Mouse (Mus musculus) bone marrow, adult 2 months (tissue): ENCODE measurements around the gene Fgfr2. TPM values are rescaled to one million over a fixed set of nuclear protein-coding genes. Genes with fewer than 3 reads are reported as not detected.

Experiments
- H3K27ac ChIP-seq: fragments of 200-500 bp; 2 replicates; pipeline ENCODE4 v1.5.1; 2012; ENCODE audit warnings: low read depth, mild to moderate bottlenecking, control low read depth, inconsistent platforms, low read length; ENCODE audit not compliant: control insufficient read depth, poor library complexity, insufficient read depth
- H3K4me1 ChIP-seq: fragments of 200-500 bp; 2 replicates; pipeline ENCODE4 v1.6.1; 2011; ENCODE audit warnings: low read length; ENCODE audit not compliant: control insufficient read depth, insufficient read depth
- H3K4me3 ChIP-seq: fragments of 200-500 bp; replicated peaks from 2 replicates; pipeline ENCODE3; 2011; ENCODE audit warnings: mild to moderate bottlenecking, low read depth, low read length, control low read depth; ENCODE audit not compliant: control insufficient read depth
- CTCF ChIP-seq: fragments of 200-500 bp; IDR thresholded peaks from 2 replicates; pipeline ENCODE4 v1.5.1; 2011; ENCODE audit warnings: low read length, control low read depth; ENCODE audit not compliant: control insufficient read depth, insufficient read depth
- POLR2A ChIP-seq: fragments of 200-500 bp; IDR thresholded peaks from 2 replicates; pipeline ENCODE4 v1.6.1; 2011; ENCODE audit warnings: low read depth, mild to moderate bottlenecking, control low read depth, low read length, borderline replicate concordance; ENCODE audit not compliant: control insufficient read depth
- WGBS: fragments of 180-500 bp; shearing (Covaris S2); methylation state at CpG from one replicate; pipeline ENCODE4 v1.1.7; 2018; 5-methylcytosine and 5-hydroxymethylcytosine counted together
- polyA plus RNA-seq: library from polyadenylated mRNA; stranded (reverse); fragments of >200 nt; gene quantifications from 2 replicates; pipeline ENCODE4 v1.2.4, GENCODE M21; 2011; ENCODE audit warnings: low replicate concordance; ENCODE audit not compliant: missing spikeins, insufficient read depth, insufficient read length

Fgfr2 gene
- polyA plus RNA-seq, 1 experiment, result 8.2 TPM

DNA sequence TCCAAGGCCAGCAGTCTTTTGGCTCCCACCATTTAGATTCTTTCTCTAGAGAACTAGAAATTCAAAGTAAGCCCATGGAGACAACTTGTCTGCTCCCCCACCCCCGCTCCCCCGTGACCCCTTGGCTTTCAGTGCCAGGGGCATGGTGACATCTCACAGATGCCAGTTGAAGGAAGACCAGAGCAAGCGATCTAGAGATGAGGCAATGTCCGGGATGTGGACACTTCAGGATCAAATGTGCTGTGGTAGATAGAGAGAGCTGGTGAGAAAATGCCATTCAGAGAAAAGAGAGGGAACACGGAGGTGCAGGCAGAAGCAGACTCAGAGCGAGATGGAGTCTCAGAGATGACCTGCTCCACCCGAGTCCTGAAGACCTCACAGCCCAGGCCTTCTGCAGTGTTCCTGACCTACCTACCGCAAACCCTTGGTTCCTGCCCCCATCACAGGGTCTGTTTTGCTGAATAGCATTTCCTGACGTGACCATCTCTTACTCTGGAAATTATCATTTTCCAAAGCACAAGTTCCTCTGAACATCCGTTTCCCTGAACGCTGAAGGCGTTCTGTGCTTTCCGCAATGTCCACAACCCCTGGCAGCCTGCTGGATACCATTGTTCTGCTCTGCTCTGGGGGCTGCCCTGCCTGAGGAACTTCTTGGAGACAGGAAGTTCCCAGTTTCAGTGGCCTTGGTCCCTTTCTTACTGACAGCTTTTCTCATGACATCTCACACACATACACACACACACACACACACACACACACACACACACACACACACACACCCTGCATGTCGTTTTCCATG lies 783.9 kb downstream of the Fgfr2 start:
- no peak overlapping the region for H3K27ac ChIP-seq
- H3K4me3 ChIP-seq, result no peak overlapping the region
- TF ChIP-seq POLR2A (no peak), CTCF (no peak)
- H3K4me1 ChIP-seq, result peaks cover 8% of the 10 kb centered on the region
- 55% methylated on average over 14 of the region's 14 CpGs for WGBS

- Histone ChIP-seq H3K27ac (no peak overlapping the region), H3K4me3 (no peak overlapping the region), H3K4me1 (peaks cover 8% of the 10 kb centered on the region)
- TF ChIP-seq POLR2A (no peak), CTCF (no peak)
- 64% methylated on average over 6 of the region's 6 CpGs for WGBS
These were observed 784.8 kb downstream of the Fgfr2 start for GRCm38 (mm10) chr7:132338350-132338749.

DNA sequence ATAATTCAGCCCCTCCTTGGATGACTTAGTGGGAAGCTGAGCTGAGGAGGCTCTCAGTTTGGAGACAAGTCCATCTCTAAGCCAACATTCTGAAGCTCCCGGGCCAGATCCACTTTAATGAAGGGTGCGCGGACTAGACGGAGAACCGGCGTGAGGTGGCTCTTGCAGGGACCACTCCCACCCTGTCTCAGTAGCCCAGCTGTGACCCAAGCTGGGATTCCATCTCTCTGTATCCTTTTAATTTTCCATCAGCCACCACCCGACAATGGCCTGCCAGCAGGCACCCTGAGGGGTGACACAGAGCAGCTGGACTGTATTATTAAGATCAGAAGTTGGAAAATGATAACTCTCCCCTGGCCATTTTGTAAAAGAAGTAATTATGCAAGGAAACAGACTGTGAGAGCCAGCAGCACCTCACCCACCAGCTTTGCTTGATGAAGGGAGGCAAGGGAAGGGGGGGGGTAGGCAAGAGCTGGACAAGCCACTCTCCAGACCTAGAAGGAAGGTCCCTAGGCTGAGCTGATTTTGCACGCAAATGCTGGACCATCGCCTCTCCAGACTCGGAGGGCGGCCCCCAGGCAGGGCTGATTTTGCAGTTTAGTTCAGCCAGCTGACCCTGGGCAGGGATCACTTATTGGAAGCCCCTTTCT lies 785.8 kb downstream of the Fgfr2 start:
- no peak overlapping the region for H3K27ac ChIP-seq
- no peak overlapping the region for H3K4me3 ChIP-seq
- peaks cover 10% of the 10 kb centered on the region for H3K4me1 ChIP-seq
- WGBS, result 87% methylated on average over 11 of the region's 11 CpGs
- TF ChIP-seq CTCF (no peak), POLR2A (no peak)

DNA sequence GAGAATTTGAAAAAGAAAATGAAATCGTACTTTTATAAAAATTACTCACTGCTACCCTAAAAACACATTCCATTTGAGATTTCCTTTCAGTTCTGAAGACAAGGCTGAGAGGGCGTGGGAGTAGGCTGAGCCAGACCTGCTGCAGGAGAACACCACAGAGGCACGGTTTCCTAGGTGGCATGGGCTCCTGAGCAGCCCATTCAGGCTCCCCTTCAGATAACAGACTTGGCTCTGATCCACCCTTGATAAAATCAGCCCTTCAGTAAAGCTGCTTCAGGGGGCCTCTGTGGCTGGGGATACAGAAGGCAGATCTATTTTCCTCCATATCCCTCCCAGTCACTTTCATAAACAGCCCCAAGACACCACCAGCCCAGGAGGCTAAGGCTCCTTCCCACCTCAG lies 786.4 kb downstream of the Fgfr2 start:
- WGBS, result 26% methylated on average over 3 of the region's 3 CpGs
- Histone ChIP-seq H3K4me1 (peaks cover 10% of the 10 kb centered on the region), H3K4me3 (no peak overlapping the region), H3K27ac (no peak overlapping the region)
- TF ChIP-seq POLR2A (no peak), CTCF (no peak)

DNA sequence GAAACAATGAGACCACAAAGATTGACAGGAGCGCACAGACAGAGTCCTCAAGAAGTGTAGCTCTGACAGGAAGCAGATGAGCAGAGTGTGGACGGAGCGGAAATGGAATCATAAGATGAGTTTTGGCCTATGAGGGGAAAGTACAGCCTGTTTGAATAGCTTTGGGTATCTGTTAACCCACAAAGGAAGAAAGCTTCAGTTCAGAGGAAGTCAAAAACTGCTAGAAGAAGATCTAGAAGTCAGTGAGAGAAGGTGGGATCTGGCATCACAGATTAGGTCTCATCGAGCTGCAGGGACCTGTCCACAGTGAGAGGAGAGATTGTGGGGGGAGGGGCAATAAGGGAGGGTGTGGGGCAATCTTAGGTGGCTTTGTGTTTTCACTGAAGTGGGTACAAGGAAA lies 787.8 kb downstream of the Fgfr2 start:
- 15% methylated on average over 4 of the region's 4 CpGs for WGBS
- H3K4me1 ChIP-seq, result peaks cover 10% of the 10 kb centered on the region
- no peak overlapping the region for H3K4me3 ChIP-seq
- no peak overlapping the region for H3K27ac ChIP-seq
- TF ChIP-seq CTCF (no peak), POLR2A (no peak)

- TF ChIP-seq POLR2A, result no peak
- no peak for TF ChIP-seq CTCF
- Histone ChIP-seq H3K4me3 (no peak overlapping the region), H3K4me1 (peaks cover 7% of the 10 kb centered on the region), H3K27ac (peak overlapping the region; percentile 26; the same call in 1 of the 2 replicates)
- 14% methylated on average over 1 of the region's 1 CpGs for WGBS
These were observed 790.1 kb downstream of the Fgfr2 start for GRCm38 (mm10) chr7:132333078-132333477.

- WGBS, result 84% methylated on average over 11 of the region's 11 CpGs
- Histone ChIP-seq H3K4me3 (no peak overlapping the region), H3K27ac (no peak overlapping the region), H3K4me1 (peaks cover 7% of the 10 kb centered on the region)
- TF ChIP-seq CTCF (no peak), POLR2A (no peak)
These were observed 791.0 kb downstream of the Fgfr2 start for GRCm38 (mm10) chr7:132332176-132332575.

- TF ChIP-seq POLR2A (no peak), CTCF (no peak)
- H3K27ac ChIP-seq, result no peak overlapping the region
- H3K4me3 ChIP-seq, result no peak overlapping the region
- WGBS, result 43% methylated on average over 1 of the region's 1 CpGs
- H3K4me1 ChIP-seq, result peaks cover 5% of the 10 kb centered on the region; the same call in 1 of the 2 replicates
These were observed 793.0 kb downstream of the Fgfr2 start for GRCm38 (mm10) chr7:132330179-132330578.
